Mouse (Mus musculus): ENCODE data around the gene Arhgap40.

DNA sequence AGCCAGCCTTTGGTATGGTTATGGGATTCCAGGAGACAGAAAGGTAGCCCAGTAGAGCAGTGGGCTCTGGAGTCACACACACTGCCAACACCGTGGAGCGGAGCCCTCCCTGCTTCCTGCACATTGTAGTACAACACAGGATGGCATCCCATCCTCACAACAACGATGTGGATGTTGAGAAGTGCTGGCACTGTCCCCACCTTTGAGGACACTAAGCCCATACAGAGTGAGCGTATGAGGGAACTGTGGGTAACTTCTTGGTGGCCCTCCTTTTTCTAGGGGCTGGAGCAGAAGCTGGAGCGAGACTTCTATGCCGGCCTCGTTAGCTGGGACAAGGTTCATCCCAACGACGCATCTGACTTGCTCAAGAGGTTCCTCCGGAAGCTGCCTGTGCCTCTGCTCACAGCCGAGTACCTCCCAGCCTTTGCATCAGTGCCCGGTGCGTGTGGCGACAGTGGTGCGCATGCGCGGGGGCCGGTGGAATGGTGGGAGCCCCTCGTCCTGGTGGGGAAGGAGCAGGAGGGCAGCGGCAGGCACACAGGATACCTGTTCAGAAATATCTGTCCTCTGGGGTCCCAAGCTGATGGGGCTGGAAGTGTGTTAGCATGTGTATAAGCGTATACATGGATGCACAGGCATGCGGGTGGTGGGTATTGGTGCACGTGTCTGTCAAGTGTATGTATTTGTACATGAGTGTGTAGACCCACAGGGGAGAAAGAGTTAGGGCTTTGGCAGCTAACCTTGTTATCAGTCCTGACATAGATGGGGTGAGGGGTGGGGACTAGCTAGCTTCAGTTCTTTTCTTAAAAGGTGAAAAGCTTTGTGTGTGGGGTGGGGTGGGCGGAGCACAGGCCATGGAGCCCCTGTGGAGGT, 27.1 kb downstream of the Arhgap40 start:
- TF ChIP-seq CTCF (IDR thresholded peaks at IDR 0.05; ENCODE audit: control insufficient read depth, insufficient read depth, low read length), result no peak
- TF ChIP-seq POLR2A (IDR thresholded peaks at IDR 0.05; ENCODE audit: borderline replicate concordance, control insufficient read depth, low read depth, low read length), result no peak

Measured in bone marrow, adult 2 months (tissue).